Mouse (Mus musculus): ENCODE measurements at regions not wholly inside any gene's neighbourhood (a gene's known extent, or its start where the extent isn't known, plus 50 kb on each side); places are given as distances from the start of the nearest gene placed in this dataset.

- Histone ChIP-seq H3K27ac (ENCODE audit: low read depth, low read length) (no peak overlapping the region), H3K9ac (ENCODE audit: low read length) (no peak overlapping the region), H3K4me2 (ENCODE audit: low read depth) (no peak overlapping the region), H3K9me3 (ENCODE audit: control insufficient read depth, low read length) (no peaks in the 10 kb centered on the region), H3K36me3 (ENCODE audit: control insufficient read depth, insufficient read depth, low read length) (no peaks in the 10 kb centered on the region), H3K4me1 (ENCODE audit: control insufficient read depth, insufficient read depth, low read length) (no peaks in the 10 kb centered on the region), H3K4me3 (ENCODE audit: low read depth, low read length) (no peak overlapping the region), H3K27me3 (ENCODE audit: control insufficient read depth, insufficient read depth, low read length) (no peaks in the 10 kb centered on the region)
- no peak for ATAC-seq (ENCODE audit: insufficient read depth, low FRiP score, low TSS enrichment)
- WGBS = 85% methylated on average over 2 of the region's 2 CpGs
- no peak for DNase-seq (ENCODE audit: low spot score)
Measured at GRCm38 (mm10) chr1:57032407-57032806, 54.0 kb upstream of the Satb2 start.

GRCm38 (mm10) chr1:57033244-57033643, 54.8 kb upstream of the Satb2 start:
- no peak overlapping the region for H3K27ac ChIP-seq (ENCODE audit: low read depth, low read length)
- DNase-seq (ENCODE audit: low spot score) (no peak), ATAC-seq (ENCODE audit: insufficient read depth, low FRiP score, low TSS enrichment) (no peak)
- H3K36me3 ChIP-seq (ENCODE audit: control insufficient read depth, insufficient read depth, low read length) = no peaks in the 10 kb centered on the region
- no peaks in the 10 kb centered on the region for H3K9me3 ChIP-seq (ENCODE audit: control insufficient read depth, low read length)
- H3K4me2 ChIP-seq (ENCODE audit: low read depth) = no peak overlapping the region
- no peak overlapping the region for H3K4me3 ChIP-seq (ENCODE audit: low read depth, low read length)
- H3K27me3 ChIP-seq (ENCODE audit: control insufficient read depth, insufficient read depth, low read length) = no peaks in the 10 kb centered on the region
- H3K4me1 ChIP-seq (ENCODE audit: control insufficient read depth, insufficient read depth, low read length) = no peaks in the 10 kb centered on the region
- no peak overlapping the region for H3K9ac ChIP-seq (ENCODE audit: low read length)
- 84% methylated on average over 2 of the region's 2 CpGs for WGBS

- no peaks in the 10 kb centered on the region for H3K27me3 ChIP-seq (ENCODE audit: control insufficient read depth, insufficient read depth, low read length)
- ATAC-seq (ENCODE audit: insufficient read depth, low FRiP score, low TSS enrichment) (no peak), DNase-seq (ENCODE audit: low spot score) (no peak)
- H3K9ac ChIP-seq (ENCODE audit: low read length) = no peak overlapping the region
- WGBS = 87% methylated on average over 6 of the region's 6 CpGs
- H3K27ac ChIP-seq (ENCODE audit: low read depth, low read length) = no peak overlapping the region
- no peak overlapping the region for H3K4me3 ChIP-seq (ENCODE audit: low read depth, low read length)
- no peaks in the 10 kb centered on the region for H3K9me3 ChIP-seq (ENCODE audit: control insufficient read depth, low read length)
- no peak overlapping the region for H3K4me2 ChIP-seq (ENCODE audit: low read depth)
- no peaks in the 10 kb centered on the region for H3K36me3 ChIP-seq (ENCODE audit: control insufficient read depth, insufficient read depth, low read length)
- H3K4me1 ChIP-seq (ENCODE audit: control insufficient read depth, insufficient read depth, low read length) = no peaks in the 10 kb centered on the region
Measured at GRCm38 (mm10) chr1:57034411-57034810, 56.0 kb upstream of the Satb2 start.

GRCm38 (mm10) chr1:57036382-57036781, 57.9 kb upstream of the Satb2 start:
- Histone ChIP-seq H3K27me3 (ENCODE audit: control insufficient read depth, insufficient read depth, low read length) (no peaks in the 10 kb centered on the region), H3K27ac (ENCODE audit: low read depth, low read length) (no peak overlapping the region), H3K4me2 (ENCODE audit: low read depth) (no peak overlapping the region), H3K4me3 (ENCODE audit: low read depth, low read length) (no peak overlapping the region), H3K36me3 (ENCODE audit: control insufficient read depth, insufficient read depth, low read length) (no peaks in the 10 kb centered on the region), H3K9me3 (ENCODE audit: control insufficient read depth, low read length) (no peaks in the 10 kb centered on the region), H3K4me1 (ENCODE audit: control insufficient read depth, insufficient read depth, low read length) (no peaks in the 10 kb centered on the region), H3K9ac (ENCODE audit: low read length) (no peak overlapping the region)
- 79% methylated on average over 3 of the region's 3 CpGs for whole genome bisulfite sequencing
- DNase-seq (ENCODE audit: low spot score) = no peak
- no peak for ATAC-seq (ENCODE audit: insufficient read depth, low FRiP score, low TSS enrichment)

GRCm38 (mm10) chr1:57040201-57040600, 61.8 kb upstream of the Satb2 start:
- Histone ChIP-seq H3K4me2 (ENCODE audit: low read depth) (no peak overlapping the region), H3K36me3 (ENCODE audit: control insufficient read depth, insufficient read depth, low read length) (no peaks in the 10 kb centered on the region), H3K4me1 (ENCODE audit: control insufficient read depth, insufficient read depth, low read length) (no peaks in the 10 kb centered on the region), H3K27me3 (ENCODE audit: control insufficient read depth, insufficient read depth, low read length) (no peaks in the 10 kb centered on the region), H3K4me3 (ENCODE audit: low read depth, low read length) (no peak overlapping the region), H3K27ac (ENCODE audit: low read depth, low read length) (no peak overlapping the region), H3K9me3 (ENCODE audit: control insufficient read depth, low read length) (no peaks in the 10 kb centered on the region), H3K9ac (ENCODE audit: low read length) (no peak overlapping the region)
- DNase-seq (ENCODE audit: low spot score) (no peak), ATAC-seq (ENCODE audit: insufficient read depth, low FRiP score, low TSS enrichment) (no peak)
- 50% methylated on average over 8 of the region's 8 CpGs for WGBS

- Histone ChIP-seq H3K27me3 (ENCODE audit: control insufficient read depth, insufficient read depth, low read length) (no peaks in the 10 kb centered on the region), H3K9ac (ENCODE audit: low read length) (no peak overlapping the region), H3K9me3 (ENCODE audit: control insufficient read depth, low read length) (no peaks in the 10 kb centered on the region), H3K36me3 (ENCODE audit: control insufficient read depth, insufficient read depth, low read length) (no peaks in the 10 kb centered on the region), H3K4me2 (ENCODE audit: low read depth) (no peak overlapping the region), H3K4me1 (ENCODE audit: control insufficient read depth, insufficient read depth, low read length) (no peaks in the 10 kb centered on the region), H3K27ac (ENCODE audit: low read depth, low read length) (no peak overlapping the region), H3K4me3 (ENCODE audit: low read depth, low read length) (no peak overlapping the region)
- DNase-seq (ENCODE audit: low spot score) (no peak), ATAC-seq (ENCODE audit: insufficient read depth, low FRiP score, low TSS enrichment) (no peak)
Measured at GRCm38 (mm10) chr1:57041578-57041977, 63.1 kb upstream of the Satb2 start.

GRCm38 (mm10) chr1:57053836-57054235, 75.4 kb upstream of the Satb2 start:
- Histone ChIP-seq H3K9me3 (ENCODE audit: control insufficient read depth, low read length) (no peaks in the 10 kb centered on the region), H3K36me3 (ENCODE audit: control insufficient read depth, insufficient read depth, low read length) (no peaks in the 10 kb centered on the region), H3K9ac (ENCODE audit: low read length) (no peak overlapping the region), H3K27ac (ENCODE audit: low read depth, low read length) (no peak overlapping the region), H3K4me2 (ENCODE audit: low read depth) (no peak overlapping the region), H3K4me3 (ENCODE audit: low read depth, low read length) (no peak overlapping the region), H3K27me3 (ENCODE audit: control insufficient read depth, insufficient read depth, low read length) (no peaks in the 10 kb centered on the region), H3K4me1 (ENCODE audit: control insufficient read depth, insufficient read depth, low read length) (no peaks in the 10 kb centered on the region)
- no peak for ATAC-seq (ENCODE audit: insufficient read depth, low FRiP score, low TSS enrichment)
- WGBS = 89% methylated on average over 4 of the region's 4 CpGs
- no peak for DNase-seq (ENCODE audit: low spot score)

GRCm38 (mm10) chr1:57055976-57056375, 77.5 kb upstream of the Satb2 start:
- WGBS = 87% methylated on average over 9 of the region's 9 CpGs
- no peak overlapping the region for H3K9ac ChIP-seq (ENCODE audit: low read length)
- no peak for DNase-seq (ENCODE audit: low spot score)

GRCm38 (mm10) chr1:57059216-57059615, 80.8 kb upstream of the Satb2 start:
- no peak overlapping the region for H3K4me3 ChIP-seq (ENCODE audit: low read depth, low read length)
- DNase-seq (ENCODE audit: low spot score) = no peak
- H3K4me2 ChIP-seq (ENCODE audit: low read depth) = no peak overlapping the region
- no peak overlapping the region for H3K9ac ChIP-seq (ENCODE audit: low read length)
- H3K27me3 ChIP-seq (ENCODE audit: control insufficient read depth, insufficient read depth, low read length) = no peaks in the 10 kb centered on the region
- 64% methylated on average over 3 of the region's 3 CpGs for WGBS
- no peaks in the 10 kb centered on the region for H3K4me1 ChIP-seq (ENCODE audit: control insufficient read depth, insufficient read depth, low read length)
- no peaks in the 10 kb centered on the region for H3K9me3 ChIP-seq (ENCODE audit: control insufficient read depth, low read length)
- ATAC-seq (ENCODE audit: insufficient read depth, low FRiP score, low TSS enrichment) = no peak
- no peaks in the 10 kb centered on the region for H3K36me3 ChIP-seq (ENCODE audit: control insufficient read depth, insufficient read depth, low read length)
- no peak overlapping the region for H3K27ac ChIP-seq (ENCODE audit: low read depth, low read length)

More at GRCm38 (mm10) chr1:57055976-57056375, 77.5 kb upstream of the Satb2 start:
- no peak overlapping the region for H3K4me2 ChIP-seq (ENCODE audit: low read depth)
- no peak for ATAC-seq (ENCODE audit: insufficient read depth, low FRiP score, low TSS enrichment)
- H3K27ac ChIP-seq (ENCODE audit: low read depth, low read length) = no peak overlapping the region
- H3K9me3 ChIP-seq (ENCODE audit: control insufficient read depth, low read length) = no peaks in the 10 kb centered on the region
- H3K27me3 ChIP-seq (ENCODE audit: control insufficient read depth, insufficient read depth, low read length) = no peaks in the 10 kb centered on the region
- no peaks in the 10 kb centered on the region for H3K4me1 ChIP-seq (ENCODE audit: control insufficient read depth, insufficient read depth, low read length)
- H3K36me3 ChIP-seq (ENCODE audit: control insufficient read depth, insufficient read depth, low read length) = no peaks in the 10 kb centered on the region
- no peak overlapping the region for H3K4me3 ChIP-seq (ENCODE audit: low read depth, low read length)
